Mouse (Mus musculus) stomach, embryonic 14.5 days (tissue): ENCODE results near the gene Olfr870. TPM values are rescaled to one million over a fixed set of nuclear protein-coding genes. Genes with fewer than 3 reads are reported as not detected.
"Not testable (repeated sequence)": the region's sequence is repeated elsewhere in the genome, so short reads cannot be mapped to it uniquely, and the experiment has no call there.

ENCODE experiments used
- ATAC-seq: fragments of 200-750 bp; cut with Nextera tagmentation; 2 replicates; pipeline ENCODE4 v1.8.0; 2017; ENCODE audit warnings: low read depth, moderate TSS enrichment; ENCODE audit not compliant: insufficient number of reproducible peaks, insufficient read depth, low FRiP score
- H3K27ac ChIP-seq: fragments of 300-500 bp; sonication (generic); 2 replicates; pipeline ENCODE4 v1.5.1; 2014; ENCODE audit warnings: mild to moderate bottlenecking, low read length, moderate library complexity, mixed read lengths
- H3K27me3 ChIP-seq: fragments of 300-500 bp; sonication (generic); 2 replicates; pipeline ENCODE4 v1.6.1; 2014; ENCODE audit warnings: low read length, control low read depth, mixed read lengths; ENCODE audit not compliant: control insufficient read depth, insufficient read depth
- H3K36me3 ChIP-seq: fragments of 300-500 bp; sonication (generic); 2 replicates; pipeline ENCODE4 v1.6.1; 2014; ENCODE audit warnings: mild to moderate bottlenecking, control low read depth, low read length, moderate library complexity, mixed read lengths; ENCODE audit not compliant: control insufficient read depth, insufficient read depth
- H3K4me1 ChIP-seq: fragments of 300-500 bp; sonication (generic); 2 replicates; pipeline ENCODE4 v1.6.1; 2014; ENCODE audit warnings: low read length, control low read depth, mixed read lengths; ENCODE audit not compliant: control insufficient read depth, insufficient read depth
- H3K4me2 ChIP-seq: fragments of 300-500 bp; sonication (generic); replicated peaks from 2 replicates; pipeline ENCODE4 v1.6.1; 2014; ENCODE audit warnings: low read depth, low read length, control low read depth
- H3K4me3 ChIP-seq: fragments of 300-500 bp; sonication (generic); 2 replicates; pipeline ENCODE4 v1.5.1; 2014; ENCODE audit warnings: low read depth, low read length, control low read depth
- H3K9ac ChIP-seq: fragments of 300-500 bp; sonication (generic); replicated peaks from 2 replicates; pipeline ENCODE4 v1.6.1; 2014; ENCODE audit warnings: low read depth, mild to moderate bottlenecking, control low read depth, low read length, moderate library complexity, mixed read lengths
- H3K9me3 ChIP-seq: fragments of 300-500 bp; sonication (generic); 2 replicates; pipeline ENCODE4 v1.6.1; 2016; ENCODE audit warnings: low read depth, low read length, control low read depth; ENCODE audit not compliant: control insufficient read depth
- WGBS: fragments of 180-500 bp; shearing (Covaris S2); extraction: QIAGEN DNeasy Blood & Tissue Kit; methylation state at CpG from one replicate; pipeline ENCODE4 v1.1.7; 2014; 5-methylcytosine and 5-hydroxymethylcytosine counted together
- polyA plus RNA-seq: library from polyadenylated mRNA; unstranded; fragments of >200 nt; fragmentation: Nextera tagmentation; extraction: Ambion mirVana; gene quantifications from 2 replicates; pipeline ENCODE4 v1.2.1, GENCODE M21; 2014

The Olfr870 gene
- polyA plus RNA-seq, result not detected in 2 replicates

DNA sequence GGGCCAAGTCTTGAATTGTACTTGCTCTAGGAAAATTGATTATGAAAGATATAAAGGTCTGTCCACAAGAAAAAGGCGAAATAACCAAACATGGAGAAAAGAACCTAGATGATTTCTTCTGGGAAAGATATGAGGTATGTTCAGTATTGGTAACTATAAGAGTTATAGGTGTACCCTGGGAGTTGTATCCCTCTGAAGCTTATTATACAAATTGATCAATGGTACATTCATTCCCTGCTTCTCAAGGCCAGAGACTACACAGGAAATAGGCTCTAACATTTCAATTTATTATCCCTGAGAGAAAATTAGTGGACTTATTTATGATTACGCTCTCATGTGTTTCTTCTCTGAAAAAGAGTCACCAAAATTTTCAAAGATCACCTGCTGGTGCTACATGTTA, at the start of gene Olfr870:
Gene Olfr870 (minus strand): TSS at position 101 of the 400 bp plus-strand sequence.
- H3K9me3 ChIP-seq, result no peaks in the 10 kb centered on the region
- no peaks in the 10 kb centered on the region for H3K27me3 ChIP-seq
- ATAC-seq, result no peak
- WGBS, result 80% methylated on average over 2 of the region's 2 CpGs
- no peak within 1 kb of the TSS for H3K27ac ChIP-seq
- no peaks in the 10 kb centered on the region for H3K4me1 ChIP-seq
- no peaks in the 10 kb centered on the region for H3K36me3 ChIP-seq
- H3K9ac ChIP-seq, result no peak within 1 kb of the TSS
- no peak within 1 kb of the TSS for H3K4me3 ChIP-seq
- no peak within 1 kb of the TSS for H3K4me2 ChIP-seq

DNA sequence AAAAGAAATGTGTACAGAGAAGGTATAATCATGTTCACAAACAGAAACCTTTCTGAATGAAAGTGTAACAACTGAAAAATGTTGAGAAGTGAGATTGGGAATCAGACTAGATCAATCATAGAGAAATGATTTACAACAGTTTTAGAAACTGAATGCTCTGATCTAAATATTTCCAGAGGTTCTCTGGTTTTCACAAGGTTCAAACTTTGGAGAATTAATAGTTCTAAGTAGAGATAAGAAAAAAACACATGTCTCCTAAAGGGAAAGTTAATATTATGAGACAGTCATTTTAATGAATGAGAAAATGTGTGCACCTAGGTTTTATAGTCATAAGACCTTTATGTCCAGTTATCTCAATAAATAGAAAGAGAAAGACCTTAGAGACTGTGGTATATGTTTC, 38.0 kb upstream of the Olfr870 start, which contains the start of gene Olfr871:
Gene Olfr871 (plus strand): TSS at position 301 of the 400 bp plus-strand sequence.
- 0 out of 2 replicates have a peak, but pooled peaks cover 4% of the 10 kb centered on the region for H3K9me3 ChIP-seq
- H3K9ac ChIP-seq, result no peak within 1 kb of the TSS
- H3K4me1 ChIP-seq, result no peaks in the 10 kb centered on the region
- H3K4me3 ChIP-seq, result no peak within 1 kb of the TSS
- H3K27me3 ChIP-seq, result no peaks in the 10 kb centered on the region
- H3K27ac ChIP-seq, result no peak within 1 kb of the TSS
- no peaks in the 10 kb centered on the region for H3K36me3 ChIP-seq
- no peak for ATAC-seq
- H3K4me2 ChIP-seq, result no peak within 1 kb of the TSS

GRCm38 (mm10) chr9:20211477-20211876, 37.6 kb upstream of the Olfr870 start:
- Histone ChIP-seq H3K9ac (no peak overlapping the region), H3K4me2 (no peak overlapping the region), H3K36me3 (no peaks in the 10 kb centered on the region), H3K4me1 (no peaks in the 10 kb centered on the region), H3K27ac (no peak overlapping the region), H3K27me3 (no peaks in the 10 kb centered on the region), H3K9me3 (0 out of 2 replicates have a peak, but pooled peaks cover 4% of the 10 kb centered on the region), H3K4me3 (no peak overlapping the region)
- no peak for ATAC-seq
- 66% methylated on average over 2 of the region's 2 CpGs for WGBS

DNA sequence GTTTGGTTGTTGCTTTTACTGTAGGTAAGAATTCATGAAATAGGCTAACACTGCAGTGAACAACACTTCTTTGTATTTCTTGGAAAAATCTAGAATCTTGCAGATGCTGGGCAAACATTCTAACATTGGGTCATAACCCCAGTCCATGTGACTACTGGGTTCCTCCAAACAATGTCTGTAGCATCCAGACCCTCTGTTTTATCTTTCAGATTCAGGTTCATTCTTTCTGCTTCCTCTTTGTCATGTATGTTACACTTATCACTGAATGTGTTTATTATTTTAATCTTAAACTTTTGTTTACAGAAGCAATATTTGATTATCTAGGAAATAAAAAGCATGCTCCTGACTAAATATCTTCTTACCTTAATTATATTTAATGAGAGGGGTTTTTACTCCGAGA, 37.0 kb upstream of the Olfr870 start:
- no peak for ATAC-seq
- H3K4me3 ChIP-seq, result no peak overlapping the region
- no peaks in the 10 kb centered on the region for H3K4me1 ChIP-seq
- H3K27ac ChIP-seq, result no peak overlapping the region
- 0 out of 2 replicates have a peak, but pooled peaks cover 4% of the 10 kb centered on the region for H3K9me3 ChIP-seq
- WGBS, result 45% methylated on average over 1 of the region's 1 CpGs
- H3K4me2 ChIP-seq, result no peak overlapping the region
- no peak overlapping the region for H3K9ac ChIP-seq
- H3K27me3 ChIP-seq, result no peaks in the 10 kb centered on the region
- no peaks in the 10 kb centered on the region for H3K36me3 ChIP-seq

- ATAC-seq, H3K4me1 ChIP-seq, H3K9ac ChIP-seq, H3K36me3 ChIP-seq, H3K4me2 ChIP-seq, H3K27me3 ChIP-seq, H3K9me3 ChIP-seq, H3K27ac ChIP-seq, H3K4me3 ChIP-seq: not testable (repeated sequence)
- 83% methylated on average over 7 of the region's 7 CpGs for WGBS
Measured at GRCm38 (mm10) chr9:20203413-20203984, 29.6 kb upstream of the Olfr870 start.

DNA sequence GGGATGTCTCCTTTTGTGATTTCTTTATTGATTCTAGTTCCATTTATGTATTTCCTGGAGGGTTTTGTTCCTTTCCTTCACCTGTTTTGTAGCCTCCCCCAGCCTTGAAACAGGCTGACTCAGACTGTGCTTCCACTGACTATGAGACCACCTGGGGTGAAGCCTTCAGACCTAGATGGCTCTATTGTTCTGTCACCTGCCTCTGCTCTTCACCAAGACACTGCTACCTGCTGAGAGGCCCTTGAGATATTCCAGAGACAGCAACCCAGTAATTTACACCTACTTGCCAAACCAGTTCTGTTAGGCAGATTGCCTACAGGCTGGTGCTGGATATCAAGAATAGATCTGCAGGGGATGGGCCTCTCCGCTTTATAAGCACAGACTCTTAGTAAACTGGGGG, 28.3 kb upstream of the Olfr870 start:
- no peak overlapping the region for H3K27ac ChIP-seq
- H3K36me3 ChIP-seq, result no peaks in the 10 kb centered on the region
- H3K9me3 ChIP-seq, result no peaks in the 10 kb centered on the region; the same call in 1 of the 2 replicates
- no peak overlapping the region for H3K4me3 ChIP-seq
- no peaks in the 10 kb centered on the region for H3K27me3 ChIP-seq
- 71% methylated on average over 1 of the region's 1 CpGs for WGBS
- H3K4me2 ChIP-seq, result no peak overlapping the region
- no peak for ATAC-seq
- H3K9ac ChIP-seq, result no peak overlapping the region
- no peaks in the 10 kb centered on the region for H3K4me1 ChIP-seq

DNA sequence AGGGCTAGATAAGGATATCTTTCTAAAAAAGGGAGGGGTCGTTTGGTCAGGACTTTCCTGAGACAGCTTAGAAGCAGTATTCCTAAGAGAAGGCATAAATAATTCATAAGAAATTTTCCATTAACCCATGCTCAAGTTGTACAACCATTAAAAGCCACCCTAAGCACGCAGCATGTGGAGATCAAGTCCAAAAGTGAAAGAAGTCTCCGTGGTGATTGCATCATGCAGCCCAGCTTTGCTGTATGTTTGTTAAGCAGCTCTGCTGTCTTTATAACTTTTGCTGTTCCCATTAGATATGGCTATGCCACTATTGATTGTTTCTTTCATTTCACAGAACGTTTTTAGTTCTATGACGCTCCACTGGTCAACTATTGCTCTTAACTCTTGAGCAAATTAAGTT, 5.6 kb upstream of the Olfr870 start:
- no peak overlapping the region for H3K27ac ChIP-seq
- 70% methylated on average over 5 of the region's 5 CpGs for WGBS
- no peaks in the 10 kb centered on the region for H3K4me1 ChIP-seq
- no peak overlapping the region for H3K4me3 ChIP-seq
- no peaks in the 10 kb centered on the region for H3K9me3 ChIP-seq
- ATAC-seq, result no peak
- H3K36me3 ChIP-seq, result no peaks in the 10 kb centered on the region
- H3K4me2 ChIP-seq, result no peak overlapping the region
- H3K27me3 ChIP-seq, result no peaks in the 10 kb centered on the region
- H3K9ac ChIP-seq, result no peak overlapping the region

- WGBS, result 91% methylated on average over 3 of the region's 3 CpGs
- H3K4me2 ChIP-seq, result no peak overlapping the region
Measured at GRCm38 (mm10) chr9:20149706-20150105, 24.2 kb downstream of the Olfr870 start.

GRCm38 (mm10) chr9:20128709-20129108, 45.1 kb downstream of the Olfr870 start, which contains the start of gene Olfr869:
Olfr869 (plus strand) TSS chr9:20129009.
- H3K4me1 ChIP-seq, result no peaks in the 10 kb centered on the region
- no peak within 1 kb of the TSS for H3K27ac ChIP-seq
- H3K9me3 ChIP-seq, result no peaks in the 10 kb centered on the region
- no peak for ATAC-seq
- no peaks in the 10 kb centered on the region for H3K27me3 ChIP-seq
- 78% methylated on average over 2 of the region's 2 CpGs for WGBS
- no peak within 1 kb of the TSS for H3K4me3 ChIP-seq
- no peaks in the 10 kb centered on the region for H3K36me3 ChIP-seq
- H3K4me2 ChIP-seq, result no peak within 1 kb of the TSS
- H3K9ac ChIP-seq, result no peak within 1 kb of the TSS

More at GRCm38 (mm10) chr9:20149706-20150105, 24.2 kb downstream of the Olfr870 start:
- Histone ChIP-seq H3K27me3 (no peaks in the 10 kb centered on the region), H3K36me3 (no peaks in the 10 kb centered on the region), H3K9ac (no peak overlapping the region), H3K4me3 (no peak overlapping the region), H3K27ac (no peak overlapping the region), H3K4me1 (no peaks in the 10 kb centered on the region), H3K9me3 (no peaks in the 10 kb centered on the region)
- ATAC-seq, result no peak
